Mouse (Mus musculus) cerebellum, adult 2 months (tissue): ENCODE measurements around the gene Mobp. TPM values are rescaled to one million over a fixed set of nuclear protein-coding genes. Genes with fewer than 3 reads are reported as not detected.

Experiments
- DNase-seq, 2 experiments: peaks; one replicate each; pipeline ENCODE4 v3.0.0; 2021
- H3K27ac ChIP-seq: fragments of 200-500 bp; 2 replicates; pipeline ENCODE4 v1.5.1; 2012; ENCODE audit warnings: low read length, control low read depth, inconsistent platforms; ENCODE audit not compliant: insufficient read depth
- H3K27me3 ChIP-seq: fragments of 200-500 bp; 2 replicates; pipeline ENCODE4 v1.6.1; 2012; ENCODE audit warnings: inconsistent platforms, mild to moderate bottlenecking, low read length, moderate library complexity; ENCODE audit not compliant: control insufficient read depth, insufficient read depth
- H3K4me1 ChIP-seq: fragments of 200-500 bp; 2 replicates; pipeline ENCODE4 v1.6.1; 2011; ENCODE audit warnings: low read length; ENCODE audit not compliant: control insufficient read depth, insufficient read depth
- H3K4me3 ChIP-seq: fragments of 200-500 bp; replicated peaks from 2 replicates; pipeline ENCODE3; 2011; ENCODE audit warnings: mild to moderate bottlenecking, low read depth, low read length, control low read depth; ENCODE audit not compliant: insufficient read depth
- CTCF ChIP-seq: fragments of 200-500 bp; IDR thresholded peaks from 2 replicates; pipeline ENCODE4 v1.5.1; 2011; ENCODE audit warnings: low read depth, mild to moderate bottlenecking, control low read depth, low read length, moderate library complexity, borderline replicate concordance; ENCODE audit not compliant: insufficient read depth
- POLR2A ChIP-seq: fragments of 200-500 bp; IDR thresholded peaks from 2 replicates; pipeline ENCODE4 v1.6.1; 2011; ENCODE audit warnings: low read length, control low read depth, borderline replicate concordance; ENCODE audit not compliant: insufficient read depth
- WGBS: fragments of 180-500 bp; shearing (Covaris S2); methylation state at CpG from one replicate; pipeline ENCODE4 v1.1.7; 2018; 5-methylcytosine and 5-hydroxymethylcytosine counted together
- polyA plus RNA-seq: library from polyadenylated mRNA; depleted of rRNA; stranded (reverse); fragments of >200 nt; gene quantifications from 2 replicates; pipeline ENCODE4 v1.2.3, GENCODE M21; 2012

Mobp gene
- polyA plus RNA-seq, 1 experiment: 1,761 TPM

- 79% methylated on average over 17 of the region's 17 CpGs for WGBS
Observed at GRCm38 (mm10) chr9:120114051-120114788, 35.3 kb upstream of the Mobp start.

DNA sequence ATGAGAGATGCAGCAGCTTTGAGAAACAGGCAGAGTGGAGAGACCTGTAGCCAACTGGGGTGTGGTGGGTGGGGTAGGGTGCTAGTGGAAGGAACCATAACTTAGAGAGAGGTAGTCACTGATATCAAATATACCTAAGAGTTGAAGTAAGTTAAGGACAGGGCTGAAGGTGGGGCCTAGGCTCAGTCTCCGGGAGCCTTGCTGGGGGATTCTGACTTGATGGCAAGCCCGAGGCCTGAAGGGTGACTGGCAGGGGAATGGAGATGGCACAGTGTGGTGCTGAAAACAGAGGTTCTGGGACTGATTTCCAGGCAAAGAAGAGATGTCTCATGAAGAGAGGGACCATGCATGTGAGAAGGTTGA is 34.7 kb upstream of the Mobp start:
- 86% methylated on average over 2 of the region's 2 CpGs for WGBS
- no peak for DNase-seq
- H3K27me3 ChIP-seq: no peaks in the 10 kb centered on the region

More at GRCm38 (mm10) chr9:120114051-120114788, 35.3 kb upstream of the Mobp start:
- H3K27ac ChIP-seq: no peak overlapping the region
- no peak for DNase-seq
- H3K4me1 ChIP-seq: peaks cover 16% of the 10 kb centered on the region
- TF ChIP-seq CTCF (no peak), POLR2A (no peak)
- H3K4me3 ChIP-seq: no peak overlapping the region
- no peaks in the 10 kb centered on the region for H3K27me3 ChIP-seq

GRCm38 (mm10) chr9:120115580-120115979 is 33.9 kb upstream of the Mobp start:
- 64% methylated on average over 5 of the region's 5 CpGs for WGBS
- Histone ChIP-seq H3K27me3 (no peaks in the 10 kb centered on the region), H3K4me3 (no peak overlapping the region), H3K4me1 (peaks cover 16% of the 10 kb centered on the region), H3K27ac (no peak overlapping the region)
- DNase-seq: no peak
- no peak for TF ChIP-seq POLR2A
- no peak for TF ChIP-seq CTCF

More for the DNA sequence above, 34.7 kb upstream of the Mobp start:
- Histone ChIP-seq H3K4me1 (peaks cover 16% of the 10 kb centered on the region), H3K4me3 (no peak overlapping the region), H3K27ac (no peak overlapping the region)
- TF ChIP-seq CTCF (no peak), POLR2A (no peak)

DNA sequence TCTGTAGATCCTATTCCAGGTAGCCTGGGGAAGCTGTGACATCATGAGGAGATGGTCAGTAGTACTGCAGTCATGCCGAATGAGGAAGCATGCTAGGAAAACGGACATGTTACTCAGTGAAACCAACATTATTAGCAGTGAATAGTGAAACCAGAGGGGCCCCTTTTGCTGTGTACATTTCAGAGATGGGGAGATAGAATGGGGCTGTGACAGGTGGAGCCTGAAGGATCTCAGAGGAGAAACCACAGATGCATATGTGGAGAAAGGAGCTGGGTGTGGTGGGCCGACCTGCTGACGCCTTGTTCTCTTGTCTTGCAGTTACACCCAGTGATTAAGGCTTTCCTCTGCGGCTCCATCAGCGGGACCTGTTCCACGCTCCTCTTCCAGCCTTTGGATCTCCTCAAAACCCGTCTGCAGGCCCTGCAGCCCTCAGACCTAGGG is 33.3 kb upstream of the Mobp start:
- Histone ChIP-seq H3K4me1 (peaks cover 16% of the 10 kb centered on the region), H3K4me3 (no peak overlapping the region), H3K27me3 (no peaks in the 10 kb centered on the region), H3K27ac (no peak overlapping the region)
- 77% methylated on average over 8 of the region's 8 CpGs for WGBS
- DNase-seq: peak in 1 of 2 experiments; percentile 29
- TF ChIP-seq CTCF: no peak
- no peak for TF ChIP-seq POLR2A

DNA sequence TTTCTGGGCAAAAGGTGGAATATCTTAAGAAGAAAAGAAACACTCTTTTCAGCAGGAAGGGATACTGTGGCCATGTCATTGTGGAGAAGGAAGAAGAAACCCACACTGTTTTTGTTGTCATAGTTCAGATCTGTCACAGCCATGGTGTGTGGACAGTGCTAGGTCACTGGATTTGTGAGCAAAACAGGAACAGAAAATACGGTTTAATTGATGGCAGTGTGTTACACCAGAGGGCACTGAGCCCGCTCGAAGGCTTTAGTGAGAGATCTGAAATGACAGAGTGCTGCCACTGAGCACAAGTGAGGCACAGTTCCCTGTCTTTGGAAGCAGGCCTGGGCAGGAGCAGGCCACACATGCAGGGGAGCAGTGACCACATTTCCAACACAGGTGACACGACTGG is 31.3 kb upstream of the Mobp start:
- Histone ChIP-seq H3K27me3 (no peaks in the 10 kb centered on the region), H3K27ac (no peak overlapping the region), H3K4me3 (no peak overlapping the region), H3K4me1 (peaks cover 12% of the 10 kb centered on the region)
- TF ChIP-seq POLR2A (no peak), CTCF (no peak)
- WGBS: 73% methylated on average over 4 of the region's 4 CpGs
- DNase-seq: no peak

DNA sequence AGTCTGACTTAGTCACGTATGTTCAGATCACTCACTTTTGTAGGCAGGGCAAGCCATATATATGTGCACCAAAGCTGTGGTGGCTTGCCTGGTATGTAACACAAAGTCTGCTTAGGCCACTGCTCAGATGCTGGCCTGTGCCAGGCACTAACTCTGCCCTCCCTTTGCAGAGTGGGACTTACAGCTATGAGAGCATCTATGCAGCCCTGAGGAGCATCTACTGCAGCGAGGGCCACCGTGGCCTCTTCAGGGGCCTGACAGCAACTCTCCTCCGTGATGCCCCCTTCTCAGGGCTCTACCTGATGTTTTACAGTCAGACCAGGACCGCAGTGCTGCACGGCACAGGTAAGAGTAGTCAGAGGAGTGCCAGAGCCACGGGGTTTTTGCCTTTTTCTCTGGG is 29.0 kb upstream of the Mobp start:
- 92% methylated on average over 7 of the region's 7 CpGs for WGBS
- Histone ChIP-seq H3K4me1 (peaks cover 3% of the 10 kb centered on the region), H3K27ac (no peak overlapping the region), H3K4me3 (no peak overlapping the region), H3K27me3 (no peaks in the 10 kb centered on the region)
- no peak for DNase-seq
- no peak for TF ChIP-seq POLR2A
- TF ChIP-seq CTCF: no peak

GRCm38 (mm10) chr9:120126868-120127267 is 22.6 kb upstream of the Mobp start:
- no peak for TF ChIP-seq CTCF
- no peak for TF ChIP-seq POLR2A
- no peak for DNase-seq
- Histone ChIP-seq H3K27me3 (no peaks in the 10 kb centered on the region), H3K4me3 (no peak overlapping the region), H3K4me1 (peaks cover 10% of the 10 kb centered on the region; the same call in 1 of the 2 replicates), H3K27ac (no peak overlapping the region)
- 49% methylated on average over 11 of the region's 11 CpGs for WGBS
